Mouse (Mus musculus): Measurements from ENCODE around the gene Pcbp3. TPM values are rescaled to one million over a fixed set of nuclear protein-coding genes. Genes with fewer than 3 reads are reported as not detected.

The Pcbp3 gene
- polyA plus RNA-seq, 1 experiment = 4.5 TPM

DNA sequence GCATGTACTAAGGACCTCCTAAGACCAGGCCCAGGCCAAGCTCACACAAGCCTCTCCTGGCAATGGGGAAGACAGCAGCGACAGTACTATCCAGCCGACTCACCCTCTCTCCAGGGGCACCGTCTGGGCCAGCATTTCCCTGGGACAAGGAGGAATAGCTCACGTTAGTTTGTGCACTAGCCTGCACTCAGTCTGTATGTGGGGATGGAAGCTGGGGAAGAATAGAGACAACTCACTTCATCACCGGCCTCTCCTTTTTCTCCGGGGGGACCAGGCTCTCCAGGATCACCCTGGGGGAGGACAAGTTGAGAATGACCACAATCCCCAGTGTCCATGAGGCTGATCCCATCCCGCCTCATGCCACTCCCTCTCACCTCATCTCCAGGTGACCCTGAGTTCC, 244.7 kb downstream of the Pcbp3 start:
- no peak for TF ChIP-seq CTCF (IDR thresholded peaks at IDR 0.05; ENCODE audit: extremely low read depth, insufficient read length, insufficient replicate concordance, low read depth, low read length)
- no peak for TF ChIP-seq POLR2A (IDR thresholded peaks at IDR 0.05; ENCODE audit: low read depth, low read length)
- Histone ChIP-seq H3K4me3 (ENCODE audit: low read depth, low read length) (no peak overlapping the region), H3K27ac (ENCODE audit: insufficient read depth, low read depth, low read length) (no peak overlapping the region), H3K4me1 (ENCODE audit: control insufficient read depth, insufficient read depth, insufficient read length, low read length) (no peaks in the 10 kb centered on the region), H3K36me3 (ENCODE audit: control insufficient read depth, insufficient read depth, low read length) (no peaks in the 10 kb centered on the region; the same call in 1 of the 2 replicates), H3K27me3 (ENCODE audit: control insufficient read depth, insufficient read depth, low read length) (no peaks in the 10 kb centered on the region)
- 84% methylated on average over 7 of the region's 7 CpGs for WGBS

DNA sequence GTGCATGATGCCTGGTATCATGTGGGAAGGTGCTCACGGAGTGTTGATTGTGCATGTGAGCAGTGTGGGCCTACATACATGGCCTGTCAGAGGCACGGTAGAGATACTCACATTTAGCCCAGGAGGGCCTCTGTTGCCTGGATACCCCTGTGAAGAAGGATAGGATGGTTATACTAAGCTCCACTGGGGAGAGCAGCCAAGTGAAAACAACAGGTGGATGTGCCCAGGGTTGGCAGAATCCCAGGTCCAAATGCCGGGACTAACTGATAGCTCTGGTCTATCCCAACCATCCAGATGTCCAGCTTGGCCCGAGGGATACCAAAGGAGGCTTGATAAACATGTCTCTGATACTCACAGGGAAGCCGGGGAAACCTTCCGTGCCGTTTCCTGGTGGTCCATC, 247.4 kb downstream of the Pcbp3 start:
- H3K27ac ChIP-seq (ENCODE audit: insufficient read depth, low read depth, low read length) = no peak overlapping the region
- H3K27me3 ChIP-seq (ENCODE audit: control insufficient read depth, insufficient read depth, low read length) = no peaks in the 10 kb centered on the region
- TF ChIP-seq CTCF (IDR thresholded peaks at IDR 0.05; ENCODE audit: extremely low read depth, insufficient read length, insufficient replicate concordance, low read depth, low read length) (no peak), POLR2A (IDR thresholded peaks at IDR 0.05; ENCODE audit: low read depth, low read length) (no peak)
- H3K4me3 ChIP-seq (ENCODE audit: low read depth, low read length) = no peak overlapping the region
- H3K36me3 ChIP-seq (ENCODE audit: control insufficient read depth, insufficient read depth, low read length) = no peaks in the 10 kb centered on the region; the same call in 1 of the 2 replicates
- WGBS = 72% methylated on average over 7 of the region's 7 CpGs
- no peaks in the 10 kb centered on the region for H3K4me1 ChIP-seq (ENCODE audit: control insufficient read depth, insufficient read depth, insufficient read length, low read length)

DNA sequence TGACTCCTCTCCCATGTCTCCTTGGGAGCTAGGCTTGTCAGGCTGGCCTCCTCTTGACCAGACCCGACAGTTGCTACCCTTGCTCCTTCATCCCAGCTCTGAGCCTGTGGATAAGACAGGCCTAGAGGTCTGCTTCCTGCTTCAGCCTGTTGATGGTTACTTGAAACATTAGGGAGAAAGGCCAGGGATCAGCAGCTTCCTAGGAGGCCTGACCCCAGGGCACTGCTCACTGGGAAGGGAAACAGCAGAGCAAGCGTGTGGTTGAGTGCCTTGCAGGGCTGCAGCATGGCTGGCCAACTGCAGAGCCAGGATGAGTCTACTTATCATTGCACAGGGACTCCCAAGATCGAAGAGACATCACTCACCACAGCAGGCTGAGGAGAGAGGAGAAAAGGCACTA, 249.2 kb downstream of the Pcbp3 start:
- Histone ChIP-seq H3K4me1 (ENCODE audit: control insufficient read depth, insufficient read depth, insufficient read length, low read length) (no peaks in the 10 kb centered on the region), H3K27ac (ENCODE audit: insufficient read depth, low read depth, low read length) (no peak overlapping the region), H3K4me3 (ENCODE audit: low read depth, low read length) (no peak overlapping the region), H3K36me3 (ENCODE audit: control insufficient read depth, insufficient read depth, low read length) (no peaks in the 10 kb centered on the region; the same call in 1 of the 2 replicates), H3K27me3 (ENCODE audit: control insufficient read depth, insufficient read depth, low read length) (no peaks in the 10 kb centered on the region)
- TF ChIP-seq CTCF (IDR thresholded peaks at IDR 0.05; ENCODE audit: extremely low read depth, insufficient read length, insufficient replicate concordance, low read depth, low read length) = no peak
- TF ChIP-seq POLR2A (IDR thresholded peaks at IDR 0.05; ENCODE audit: low read depth, low read length) = no peak
- 78% methylated on average over 3 of the region's 3 CpGs for WGBS

Other genes with a start within 250 kb of the Pcbp3 start
- gene Col6a1, start 235.7 kb downstream of the Pcbp3 start, polyA plus RNA-seq (2012; rRNA removed) = 48.0 and 106 TPM in 2 replicates
- 44.6 and 131 TPM in 2 replicates for gene Slc19a1, start 70.4 kb upstream of the Pcbp3 start, polyA plus RNA-seq (2012; rRNA removed)
- 27.1 and 35.2 TPM in 2 replicates for gene Col18a1, start 204.7 kb upstream of the Pcbp3 start, polyA plus RNA-seq (2012; rRNA removed)